Mouse (Mus musculus): Measurements from ENCODE around the gene Cfap100.
A peak's percentile ranks its signal among the peaks of the same experiment; 100 is the strongest.

Gene Cfap100

GRCm38 (mm10) chr6:90436192-90436907 lies 7.8 kb upstream of the Cfap100 start:
- no peak for DNase-seq (ENCODE audit: low read depth, low spot score)
- H3K36me3 ChIP-seq (ENCODE audit: control insufficient read depth, insufficient read depth, low read length, poor library complexity, severe bottlenecking), result no peaks in the 10 kb centered on the region
- H3K27me3 ChIP-seq (ENCODE audit: control insufficient read depth, insufficient read depth, low read length, poor library complexity, severe bottlenecking), result no peaks in the 10 kb centered on the region

DNA sequence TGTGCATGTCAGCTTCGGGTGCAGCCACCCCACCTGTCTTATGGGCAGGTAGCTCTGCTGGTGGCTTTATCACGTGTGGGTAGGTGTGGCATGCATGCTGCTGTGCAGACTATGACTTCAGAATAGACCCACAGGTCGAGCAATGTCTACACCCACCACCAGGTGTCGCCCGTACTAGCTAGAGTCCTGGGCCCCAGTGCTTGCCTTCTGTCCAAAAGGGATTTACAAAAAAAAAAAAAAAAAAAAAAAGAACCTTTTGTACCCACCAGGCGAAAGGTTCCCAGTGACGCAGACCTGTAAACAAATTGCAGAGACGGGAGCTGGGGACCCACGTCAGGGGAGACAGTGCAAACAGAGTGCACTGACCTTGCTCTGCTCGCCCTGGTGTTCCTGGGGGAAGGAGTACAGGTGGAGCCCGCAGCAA lies 6.6 kb upstream of the Cfap100 start:
- peak; percentile 48 for DNase-seq (ENCODE audit: low read depth, low spot score)
- Histone ChIP-seq H3K36me3 (ENCODE audit: control insufficient read depth, insufficient read depth, low read length, poor library complexity, severe bottlenecking) (no peaks in the 10 kb centered on the region), H3K27me3 (ENCODE audit: control insufficient read depth, insufficient read depth, low read length, poor library complexity, severe bottlenecking) (no peaks in the 10 kb centered on the region)

- Histone ChIP-seq H3K27me3 (ENCODE audit: control insufficient read depth, insufficient read depth, low read length, poor library complexity, severe bottlenecking) (no peaks in the 10 kb centered on the region), H3K36me3 (ENCODE audit: control insufficient read depth, insufficient read depth, low read length, poor library complexity, severe bottlenecking) (no peaks in the 10 kb centered on the region)
- DNase-seq (ENCODE audit: low read depth, low spot score), result no peak
Observed at GRCm38 (mm10) chr6:90434687-90435086, 6.1 kb upstream of the Cfap100 start.

DNA sequence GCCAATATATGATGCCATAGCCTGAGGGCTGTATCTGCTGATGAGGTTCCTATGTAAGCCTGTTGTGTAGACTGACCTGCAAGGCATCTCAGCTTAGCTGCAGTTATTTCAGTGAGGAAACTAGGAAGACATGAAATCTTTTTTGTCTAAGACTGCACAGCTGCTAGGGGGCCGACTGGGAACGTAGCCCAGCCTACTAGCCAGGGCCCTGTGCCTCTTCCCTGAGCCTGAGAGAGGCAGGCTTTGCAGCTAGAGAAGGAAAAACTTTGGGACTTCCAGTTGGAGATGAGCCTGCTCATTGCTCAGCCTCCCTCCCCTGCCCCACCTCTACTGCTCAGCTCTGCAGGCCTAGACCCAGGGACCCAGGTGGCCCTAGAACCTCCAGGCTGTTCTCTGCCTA lies 2.9 kb upstream of the Cfap100 start:
- no peaks in the 10 kb centered on the region for H3K36me3 ChIP-seq (ENCODE audit: control insufficient read depth, insufficient read depth, low read length, poor library complexity, severe bottlenecking)
- no peak for DNase-seq (ENCODE audit: low read depth, low spot score)
- no peaks in the 10 kb centered on the region for H3K27me3 ChIP-seq (ENCODE audit: control insufficient read depth, insufficient read depth, low read length, poor library complexity, severe bottlenecking)

GRCm38 (mm10) chr6:90429911-90430310 lies 1.3 kb upstream of the Cfap100 start:
- Histone ChIP-seq H3K27me3 (ENCODE audit: control insufficient read depth, insufficient read depth, low read length, poor library complexity, severe bottlenecking) (no peaks in the 10 kb centered on the region), H3K36me3 (ENCODE audit: control insufficient read depth, insufficient read depth, low read length, poor library complexity, severe bottlenecking) (no peaks in the 10 kb centered on the region)
- no peak for DNase-seq (ENCODE audit: low read depth, low spot score)

DNA sequence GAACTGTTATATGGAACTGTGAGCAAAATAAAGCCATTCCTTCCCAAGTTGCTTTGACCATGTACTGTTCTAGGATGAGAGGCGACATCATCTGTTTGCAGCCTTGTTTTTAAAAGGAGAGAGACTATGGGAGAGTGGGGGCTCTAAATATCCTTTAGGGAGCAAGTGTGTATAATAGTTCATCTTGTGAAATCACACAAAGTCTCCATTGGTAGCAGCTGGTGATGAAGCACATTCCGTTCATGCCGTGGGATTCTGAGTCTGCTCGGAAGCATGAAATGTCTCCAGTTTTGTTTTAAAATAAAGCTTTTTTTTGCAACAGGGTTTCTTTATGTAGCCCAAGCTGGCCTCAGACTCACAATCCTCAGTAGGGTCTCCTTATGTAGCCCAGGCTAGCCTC lies 2.6 kb downstream of the Cfap100 start:
- no peaks in the 10 kb centered on the region for H3K36me3 ChIP-seq (ENCODE audit: control insufficient read depth, insufficient read depth, low read length, poor library complexity, severe bottlenecking)
- no peak for DNase-seq (ENCODE audit: low read depth, low spot score)
- no peaks in the 10 kb centered on the region for H3K27me3 ChIP-seq (ENCODE audit: control insufficient read depth, insufficient read depth, low read length, poor library complexity, severe bottlenecking)

DNA sequence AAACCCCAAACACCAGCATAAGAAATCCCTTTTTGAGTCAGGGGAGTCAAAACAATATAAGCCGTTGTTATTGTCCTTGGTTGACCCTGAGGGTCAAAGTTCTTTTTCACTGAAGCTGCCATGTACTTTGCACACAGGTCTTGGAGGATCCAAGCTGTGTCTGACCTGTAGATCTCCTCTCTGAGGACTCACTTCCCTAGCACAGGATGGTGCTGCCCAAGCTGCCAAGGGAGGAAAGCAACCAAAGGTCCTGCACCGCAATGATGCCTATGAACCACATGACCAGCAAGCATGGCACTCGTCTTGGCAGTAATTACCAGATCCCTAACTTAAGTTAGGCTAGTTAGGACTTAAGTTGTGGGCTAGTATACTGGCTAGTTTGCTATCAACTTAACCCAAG lies 3.2 kb downstream of the Cfap100 start:
- DNase-seq (ENCODE audit: low read depth, low spot score), result no peak
- H3K36me3 ChIP-seq (ENCODE audit: control insufficient read depth, insufficient read depth, low read length, poor library complexity, severe bottlenecking), result no peaks in the 10 kb centered on the region
- H3K27me3 ChIP-seq (ENCODE audit: control insufficient read depth, insufficient read depth, low read length, poor library complexity, severe bottlenecking), result no peaks in the 10 kb centered on the region

- no peaks in the 10 kb centered on the region for H3K36me3 ChIP-seq (ENCODE audit: control insufficient read depth, insufficient read depth, low read length, poor library complexity, severe bottlenecking)
- DNase-seq (ENCODE audit: low read depth, low spot score), result peak; percentile 63
- H3K27me3 ChIP-seq (ENCODE audit: control insufficient read depth, insufficient read depth, low read length, poor library complexity, severe bottlenecking), result no peaks in the 10 kb centered on the region
Observed at GRCm38 (mm10) chr6:90422565-90422964, 6.0 kb downstream of the Cfap100 start.

DNA sequence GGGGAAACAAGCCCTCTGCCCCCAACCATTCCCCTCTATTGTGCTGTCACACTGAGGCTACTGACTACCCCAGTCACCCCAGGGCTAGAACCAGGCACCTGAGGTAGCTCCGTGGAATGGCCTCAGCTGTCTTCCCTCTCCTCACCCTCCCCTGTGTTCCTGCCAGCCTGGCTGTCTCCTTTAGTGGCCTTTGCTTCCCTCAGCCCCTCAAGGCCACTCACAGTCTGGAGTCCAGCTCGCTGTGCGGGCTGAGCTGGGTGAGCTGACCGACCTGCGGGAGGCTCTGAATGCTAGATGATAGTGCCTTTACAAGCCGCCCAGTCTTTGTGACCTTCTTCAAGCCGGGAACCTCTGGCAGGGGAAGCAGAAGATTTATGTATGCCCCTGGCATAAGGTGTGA lies 16.7 kb downstream of the Cfap100 start:
- no peaks in the 10 kb centered on the region for H3K36me3 ChIP-seq (ENCODE audit: control insufficient read depth, insufficient read depth, low read length, poor library complexity, severe bottlenecking)
- DNase-seq (ENCODE audit: low read depth, low spot score), result no peak
- H3K27me3 ChIP-seq (ENCODE audit: control insufficient read depth, insufficient read depth, low read length, poor library complexity, severe bottlenecking), result no peaks in the 10 kb centered on the region

DNA sequence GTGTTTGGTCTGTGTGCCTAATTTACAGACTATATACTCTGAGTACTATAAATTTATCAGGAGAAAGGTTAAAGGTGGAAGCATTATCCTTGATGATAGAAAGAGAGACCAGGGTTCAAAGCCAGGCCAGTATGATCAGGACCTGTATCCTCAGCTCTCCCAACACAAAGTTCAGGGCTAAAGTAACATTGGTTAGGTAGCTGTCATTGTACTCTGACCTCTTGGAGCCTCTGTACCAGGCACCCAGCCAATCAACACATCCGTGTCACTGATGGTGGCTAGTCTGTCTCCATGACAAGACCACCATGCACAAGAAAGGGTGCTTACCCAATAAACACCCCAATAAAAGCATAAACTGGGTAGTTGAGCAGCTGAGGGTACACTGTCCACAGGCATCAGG lies 17.6 kb downstream of the Cfap100 start:
- no peak for DNase-seq (ENCODE audit: low read depth, low spot score)
- Histone ChIP-seq H3K36me3 (ENCODE audit: control insufficient read depth, insufficient read depth, low read length, poor library complexity, severe bottlenecking) (no peaks in the 10 kb centered on the region), H3K27me3 (ENCODE audit: control insufficient read depth, insufficient read depth, low read length, poor library complexity, severe bottlenecking) (no peaks in the 10 kb centered on the region)

GRCm38 (mm10) chr6:90408632-90409031 lies 20.0 kb downstream of the Cfap100 start:
- H3K27me3 ChIP-seq (ENCODE audit: control insufficient read depth, insufficient read depth, low read length, poor library complexity, severe bottlenecking), result no peaks in the 10 kb centered on the region
- DNase-seq (ENCODE audit: low read depth, low spot score), result no peak
- peaks cover 2% of the 10 kb centered on the region; the same call in 1 of the 2 replicates for H3K36me3 ChIP-seq (ENCODE audit: control insufficient read depth, insufficient read depth, low read length, poor library complexity, severe bottlenecking)

GRCm38 (mm10) chr6:90397291-90397690 lies 31.3 kb downstream of the Cfap100 start:
- H3K27me3 ChIP-seq (ENCODE audit: control insufficient read depth, insufficient read depth, low read length, poor library complexity, severe bottlenecking), result no peaks in the 10 kb centered on the region; the same call in 1 of the 2 replicates
- peaks cover 3% of the 10 kb centered on the region; the same call in 1 of the 2 replicates for H3K36me3 ChIP-seq (ENCODE audit: control insufficient read depth, insufficient read depth, low read length, poor library complexity, severe bottlenecking)
- no peak for DNase-seq (ENCODE audit: low read depth, low spot score)

DNA sequence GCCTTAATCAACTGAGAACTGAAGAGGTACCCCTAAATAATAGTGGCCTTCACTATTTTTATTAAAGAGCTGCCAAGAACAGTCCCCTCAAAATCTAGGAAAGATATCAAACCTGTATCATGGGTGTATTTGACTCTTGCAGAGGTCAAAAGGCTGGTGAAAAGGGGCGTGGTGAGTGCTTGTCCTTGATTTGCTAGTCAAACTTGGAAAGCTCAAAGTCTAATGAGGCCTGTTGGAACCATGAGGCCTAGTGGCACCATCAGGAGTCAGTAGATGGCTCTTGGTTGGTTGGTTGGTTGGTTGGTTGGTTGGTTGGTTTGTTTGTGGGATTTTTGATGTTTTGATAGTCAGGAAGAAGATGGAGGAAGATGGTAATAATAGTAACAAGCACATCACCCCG lies 32.8 kb downstream of the Cfap100 start:
- H3K27me3 ChIP-seq (ENCODE audit: control insufficient read depth, insufficient read depth, low read length, poor library complexity, severe bottlenecking), result no peaks in the 10 kb centered on the region; the same call in 1 of the 2 replicates
- H3K36me3 ChIP-seq (ENCODE audit: control insufficient read depth, insufficient read depth, low read length, poor library complexity, severe bottlenecking), result peaks cover 4% of the 10 kb centered on the region; the same call in 1 of the 2 replicates
- DNase-seq (ENCODE audit: low read depth, low spot score), result no peak

DNA sequence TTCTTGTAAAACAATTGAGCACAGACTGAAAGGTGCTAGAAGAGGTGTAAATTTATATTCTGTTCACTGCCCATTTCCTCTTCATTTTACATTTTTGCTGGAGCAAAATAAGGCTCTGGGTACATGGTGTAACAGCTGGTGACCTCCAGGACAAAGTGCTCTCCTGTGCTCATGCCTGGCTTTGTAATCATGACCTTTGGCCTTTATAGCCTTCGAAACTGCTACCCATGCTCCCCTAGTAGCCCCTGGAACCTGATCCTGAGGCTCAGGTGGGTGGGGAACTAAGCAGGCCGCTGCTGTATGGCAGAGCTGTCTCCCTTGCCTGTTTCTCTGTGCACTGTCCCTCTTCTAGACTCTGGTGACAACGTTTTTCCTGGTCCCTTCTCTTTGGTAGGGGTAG lies 34.6 kb downstream of the Cfap100 start:
- no peaks in the 10 kb centered on the region; the same call in 1 of the 2 replicates for H3K27me3 ChIP-seq (ENCODE audit: control insufficient read depth, insufficient read depth, low read length, poor library complexity, severe bottlenecking)

DNA sequence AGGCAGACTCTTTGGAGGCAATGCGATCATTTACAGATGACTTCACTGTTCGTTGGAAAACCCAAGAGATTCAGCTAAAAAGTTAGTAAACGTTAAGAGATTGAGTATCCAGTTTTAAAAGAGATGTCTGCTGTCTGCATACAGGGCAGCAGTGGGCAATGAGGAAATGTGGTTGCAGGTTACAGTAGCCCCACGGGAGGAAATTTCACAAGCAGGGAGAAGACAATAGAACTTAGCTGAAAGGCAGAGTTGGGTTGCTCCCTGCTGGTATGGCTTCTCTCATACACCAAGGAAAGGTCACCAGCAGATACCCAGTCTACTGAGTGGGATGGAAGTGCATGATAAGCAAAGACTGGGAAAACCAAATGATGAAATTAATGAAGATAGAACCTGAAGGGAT lies 38.0 kb downstream of the Cfap100 start:
- H3K27me3 ChIP-seq (ENCODE audit: control insufficient read depth, insufficient read depth, low read length, poor library complexity, severe bottlenecking), result no peaks in the 10 kb centered on the region
- peaks cover 3% of the 10 kb centered on the region; the same call in 1 of the 2 replicates for H3K36me3 ChIP-seq (ENCODE audit: control insufficient read depth, insufficient read depth, low read length, poor library complexity, severe bottlenecking)
- DNase-seq (ENCODE audit: low read depth, low spot score), result no peak

More for the DNA sequence above, 34.6 kb downstream of the Cfap100 start:
- H3K36me3 ChIP-seq (ENCODE audit: control insufficient read depth, insufficient read depth, low read length, poor library complexity, severe bottlenecking), result peaks cover 3% of the 10 kb centered on the region; the same call in 1 of the 2 replicates
- DNase-seq (ENCODE audit: low read depth, low spot score), result no peak

DNA sequence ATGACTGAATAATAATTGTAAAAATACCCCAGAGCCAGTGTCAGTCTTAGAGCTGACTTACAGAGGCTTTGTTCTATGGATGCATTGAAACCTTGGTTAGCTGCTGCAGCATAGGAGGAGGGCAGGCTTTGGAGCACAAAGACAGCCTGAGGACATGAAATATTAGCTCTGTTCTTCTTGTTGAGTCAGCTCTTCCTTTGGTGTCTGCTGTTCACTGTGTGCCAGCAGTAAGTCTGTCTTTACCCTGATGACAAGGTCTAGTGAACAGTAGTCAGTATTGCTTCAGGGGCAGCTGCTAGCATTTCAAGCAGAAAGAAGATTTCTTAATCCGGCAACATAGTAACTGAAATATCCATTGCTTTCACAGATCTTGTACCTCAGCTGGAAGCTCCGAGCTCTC lies 47.1 kb downstream of the Cfap100 start:
- peaks cover 7% of the 10 kb centered on the region for H3K36me3 ChIP-seq (ENCODE audit: control insufficient read depth, insufficient read depth, low read length, poor library complexity, severe bottlenecking)
- DNase-seq (ENCODE audit: low read depth, low spot score), result no peak
- H3K27me3 ChIP-seq (ENCODE audit: control insufficient read depth, insufficient read depth, low read length, poor library complexity, severe bottlenecking), result no peaks in the 10 kb centered on the region
